Mouse (Mus musculus) left cerebral cortex, adult 9 months (tissue): ENCODE measurements around the gene Clmp.
"Not testable (repeated sequence)": the region's sequence is repeated elsewhere in the genome, so short reads cannot be mapped to it uniquely, and the experiment has no call there.

Experiments used
- DNase-seq, 2 experiments: peaks; one replicate each; pipeline ENCODE4 v3.0.0; 2022; ENCODE audit warnings: low spot score in 2 of 2

Clmp gene

DNA sequence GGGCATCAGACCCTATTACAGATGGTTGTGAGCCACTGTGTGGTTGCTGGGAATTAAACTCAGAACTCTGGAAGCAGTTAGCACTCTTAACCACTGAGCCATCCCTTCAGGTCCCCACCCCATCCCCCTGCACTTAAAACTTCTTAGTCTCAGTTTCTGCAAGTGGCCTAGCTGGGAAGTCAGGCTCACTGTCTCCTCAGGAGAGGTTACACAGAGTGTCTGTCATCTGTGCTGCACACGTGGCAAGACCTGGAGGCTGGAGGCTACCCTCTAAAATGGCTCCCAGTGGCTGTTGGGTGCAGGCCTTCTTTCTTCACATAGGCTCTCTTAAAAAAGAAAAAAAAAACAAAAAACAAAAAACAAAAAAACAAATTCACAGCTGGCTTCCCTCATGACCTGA lies 90.3 kb downstream of the Clmp start:
- DNase-seq = no peak

DNA sequence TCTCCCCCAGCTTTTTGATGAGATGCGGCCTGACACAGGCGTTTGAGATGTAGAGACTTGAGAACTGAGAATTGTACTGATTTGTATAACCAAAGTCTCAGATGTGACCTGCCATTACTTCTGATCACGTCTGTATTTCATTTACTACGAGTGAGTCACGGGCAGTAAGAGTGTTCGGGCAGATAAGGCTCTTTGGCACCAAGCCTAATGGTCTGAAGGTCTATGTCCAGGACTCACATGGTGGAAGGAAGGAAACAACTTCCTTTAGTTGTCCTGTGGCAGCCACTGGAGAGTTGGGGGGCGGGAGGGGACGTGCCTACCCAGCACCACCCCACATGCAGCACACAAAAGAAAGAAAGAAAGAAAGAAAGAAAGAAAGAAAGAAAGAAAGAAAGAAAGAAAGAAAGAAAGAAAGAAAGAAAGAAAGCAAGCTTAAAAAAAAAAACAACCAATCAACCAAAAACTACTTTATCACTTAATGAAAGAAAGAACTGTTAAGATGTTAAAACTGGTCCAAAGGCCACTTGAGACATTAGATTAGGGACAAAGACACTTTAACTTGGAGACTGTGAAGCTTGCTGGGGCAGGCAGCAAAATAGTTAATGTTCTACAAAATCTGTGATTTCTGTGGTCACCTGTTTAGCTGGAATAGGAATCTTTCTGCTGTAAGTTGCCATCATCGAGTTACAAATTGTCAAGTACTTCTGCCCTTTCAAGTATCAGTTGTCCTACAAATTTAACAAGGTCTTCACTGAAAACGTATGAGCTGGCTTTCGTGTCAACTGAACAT lies 90.9 kb downstream of the Clmp start:
- DNase-seq = no peak

DNA sequence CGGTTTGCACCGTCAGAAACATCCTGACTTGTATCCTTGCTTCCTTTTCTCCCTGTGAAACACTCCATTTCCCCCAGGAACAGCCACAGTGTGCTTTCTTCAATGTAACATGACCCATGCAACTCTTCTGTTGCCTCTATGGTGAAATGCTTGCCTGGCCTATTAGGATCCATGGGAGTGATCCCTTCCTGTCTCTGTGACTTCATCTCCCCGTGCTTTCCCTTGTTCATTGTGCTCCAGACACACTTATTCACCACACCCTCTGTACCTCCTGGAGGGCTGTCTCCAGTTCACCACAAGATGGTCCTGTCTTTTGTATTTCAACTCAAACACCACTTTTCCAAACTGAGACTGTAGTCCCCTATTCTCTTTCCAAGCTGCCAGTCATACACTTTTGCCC lies 94.3 kb downstream of the Clmp start:
- DNase-seq = no peak

DNA sequence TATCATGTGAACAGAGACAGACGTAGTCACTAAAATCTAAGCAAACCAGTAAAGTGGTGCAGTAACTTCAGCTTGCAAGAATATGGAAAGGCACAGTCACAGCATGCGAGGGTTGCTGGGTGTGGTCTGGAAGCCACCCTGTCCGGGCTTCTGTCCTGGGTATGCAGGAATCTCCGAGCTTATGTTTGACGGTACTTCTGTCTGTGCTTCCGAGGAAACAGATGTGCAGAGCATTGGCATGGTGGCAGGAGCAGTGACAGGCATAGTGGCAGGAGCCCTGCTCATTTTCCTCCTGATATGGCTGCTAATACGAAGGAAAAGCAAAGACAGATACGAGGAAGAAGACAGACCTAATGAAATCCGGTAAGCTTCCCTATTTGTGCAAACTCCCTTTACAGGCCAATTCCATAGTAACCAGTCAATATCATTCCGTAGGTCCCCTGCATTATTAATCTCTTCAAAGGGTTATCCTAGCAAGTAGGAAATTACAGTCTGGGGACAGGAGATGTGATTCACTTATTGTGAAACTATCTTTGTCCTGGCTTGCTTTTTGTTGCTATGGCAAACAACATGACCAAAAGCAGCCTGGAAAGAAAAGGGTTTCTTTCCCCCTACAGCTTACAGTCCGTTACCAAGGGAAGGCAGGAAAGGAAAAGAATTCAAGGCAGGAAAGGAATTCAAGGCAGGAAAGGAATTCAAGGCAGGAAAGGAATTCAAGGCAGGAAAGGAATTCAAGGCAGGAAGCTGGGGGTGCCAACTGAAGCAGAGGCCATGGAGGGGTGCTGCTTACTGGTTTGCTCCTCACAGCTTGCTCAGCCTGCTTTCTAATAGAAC lies 95.3 kb downstream of the Clmp start:
- DNase-seq = no peak

DNA sequence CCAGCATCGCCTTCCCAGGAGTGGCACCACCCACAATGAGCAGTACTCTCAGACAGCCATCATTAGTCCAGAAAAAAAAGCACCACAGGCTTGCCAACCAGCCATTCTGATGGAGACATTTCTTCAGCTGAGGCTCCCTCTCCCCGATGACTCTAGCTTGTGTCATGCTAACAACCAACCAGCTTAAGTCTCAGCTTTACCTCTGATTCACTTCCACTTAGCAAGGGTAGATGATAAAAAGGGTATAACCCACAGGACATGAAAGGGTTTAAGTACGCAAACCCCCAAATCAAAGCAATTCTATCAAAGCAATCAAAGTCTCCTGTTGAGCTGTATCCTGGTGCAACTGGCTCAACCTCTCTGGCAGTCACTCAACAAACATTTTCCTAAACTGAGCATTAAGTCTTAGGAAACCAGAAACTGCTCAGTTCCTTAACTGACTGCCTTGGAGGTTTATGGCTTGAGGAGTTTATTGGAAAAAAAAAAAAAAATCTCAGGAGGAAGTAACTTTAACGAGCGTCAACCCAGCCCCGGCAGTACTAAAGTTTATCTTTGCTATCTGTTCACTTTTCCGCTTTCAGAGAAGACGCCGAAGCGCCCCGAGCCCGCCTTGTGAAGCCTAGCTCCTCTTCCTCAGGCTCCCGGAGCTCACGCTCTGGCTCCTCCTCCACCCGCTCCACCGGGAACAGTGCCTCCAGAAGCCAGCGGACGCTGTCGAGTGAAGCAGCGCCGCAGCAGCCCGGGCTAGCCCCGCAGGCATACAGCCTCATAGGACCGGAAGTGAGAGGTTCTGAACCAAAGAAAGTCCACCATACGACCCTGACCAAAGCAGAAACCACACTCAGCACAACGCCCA lies 96.2 kb downstream of the Clmp start:
- no peak for DNase-seq

DNA sequence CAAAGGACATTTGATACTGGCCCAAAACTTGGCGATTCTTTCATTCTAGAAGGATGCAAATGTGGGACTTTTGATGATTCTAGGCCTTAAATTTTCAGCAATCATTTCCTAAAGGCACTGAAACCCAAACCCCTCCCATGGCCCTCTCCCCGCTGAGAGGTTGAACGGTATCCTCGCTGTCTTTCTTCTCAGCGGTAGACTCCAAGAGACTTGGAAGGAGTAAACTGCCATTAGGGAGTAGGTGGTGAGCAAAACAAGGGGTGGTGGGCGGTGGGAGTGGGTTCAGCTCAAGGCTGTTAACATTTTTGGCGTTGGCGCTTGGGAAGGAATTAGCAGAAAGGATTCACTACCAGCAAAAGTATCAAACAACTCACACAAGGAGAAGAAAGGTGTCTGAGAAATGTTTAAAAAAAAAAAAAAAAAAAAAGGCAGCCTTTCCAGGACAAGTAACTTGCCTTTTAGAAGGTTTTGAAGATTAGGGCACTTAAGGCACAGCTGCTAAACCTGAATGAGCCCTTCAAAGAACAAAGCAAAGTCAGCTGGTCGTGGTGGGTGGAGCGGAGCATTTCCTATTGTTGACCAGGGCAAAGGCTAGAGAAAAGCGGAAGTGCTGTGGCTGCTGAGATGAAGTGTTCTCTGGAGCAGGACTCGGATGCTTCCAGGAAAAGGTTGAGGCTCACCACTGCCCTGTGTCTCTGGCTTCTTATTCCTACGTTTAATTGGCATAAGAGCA lies 98.0 kb downstream of the Clmp start:
- DNase-seq = no peak

DNA sequence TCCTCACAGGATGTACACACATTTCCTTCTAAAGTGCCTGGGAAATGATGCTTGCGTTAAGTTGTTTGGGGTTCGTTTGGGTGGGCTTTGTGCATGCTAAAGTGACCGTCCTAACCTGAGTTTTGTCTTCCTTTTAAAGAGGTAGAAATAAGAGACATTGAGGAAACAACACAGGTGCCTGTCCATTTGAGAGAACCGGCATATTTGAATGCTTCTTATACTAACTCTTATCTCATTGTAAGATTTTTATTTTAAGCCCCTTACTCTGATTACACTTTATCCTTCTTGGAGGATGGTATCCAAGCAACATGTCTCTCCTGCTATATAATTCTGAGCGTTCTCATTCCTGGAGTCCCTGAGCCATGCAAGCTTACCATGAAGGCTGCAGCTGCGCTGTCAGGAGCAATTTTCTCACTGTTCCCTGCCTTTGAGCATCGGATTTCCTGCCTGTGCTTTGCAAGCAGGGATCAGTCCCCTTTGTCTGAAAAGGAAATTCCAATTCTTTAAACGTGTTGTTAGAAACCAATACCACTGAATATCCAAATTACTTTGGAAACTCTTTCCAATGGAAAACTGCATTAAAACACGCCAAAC lies 98.7 kb downstream of the Clmp start:
- no peak for DNase-seq

DNA sequence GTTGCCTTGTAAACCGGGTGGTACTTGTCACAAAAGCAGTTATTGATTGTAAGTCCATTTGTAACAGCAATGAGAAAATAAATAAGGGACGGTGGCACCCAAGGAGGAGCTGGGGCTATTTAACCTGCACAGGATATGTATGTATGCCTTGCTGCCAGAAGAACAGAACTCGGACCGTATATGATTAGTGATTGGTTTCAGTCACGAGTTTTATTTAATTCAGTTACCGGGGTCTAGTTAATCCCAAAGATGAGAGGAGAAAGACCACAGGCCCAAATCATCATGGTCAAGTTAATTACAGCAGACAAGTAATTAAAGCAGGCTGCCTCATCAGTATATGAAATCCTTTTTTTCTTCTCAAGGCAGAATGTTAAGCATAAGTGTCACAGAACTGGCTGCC lies 99.7 kb downstream of the Clmp start:
- DNase-seq = no peak

DNA sequence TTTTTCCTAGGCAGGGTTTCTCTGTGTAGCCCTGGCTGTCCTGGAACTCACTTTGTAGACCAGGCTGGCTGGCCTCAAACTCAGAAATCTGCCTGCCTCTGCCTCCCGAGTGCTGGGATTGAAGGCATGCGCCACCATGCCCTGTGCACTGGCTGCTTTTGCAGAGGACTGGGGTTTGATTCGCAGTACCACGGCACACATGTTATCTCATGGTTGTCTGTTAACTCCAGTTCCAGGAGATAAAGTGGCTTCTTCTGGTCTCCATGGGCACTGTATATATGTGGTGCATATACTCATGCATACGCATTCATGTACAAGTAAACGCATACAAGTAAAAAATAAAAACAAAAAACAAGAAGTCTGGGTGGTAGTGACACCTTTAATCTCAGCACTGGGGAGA lies 101.1 kb downstream of the Clmp start:
- DNase-seq = not testable (repeated sequence)

DNA sequence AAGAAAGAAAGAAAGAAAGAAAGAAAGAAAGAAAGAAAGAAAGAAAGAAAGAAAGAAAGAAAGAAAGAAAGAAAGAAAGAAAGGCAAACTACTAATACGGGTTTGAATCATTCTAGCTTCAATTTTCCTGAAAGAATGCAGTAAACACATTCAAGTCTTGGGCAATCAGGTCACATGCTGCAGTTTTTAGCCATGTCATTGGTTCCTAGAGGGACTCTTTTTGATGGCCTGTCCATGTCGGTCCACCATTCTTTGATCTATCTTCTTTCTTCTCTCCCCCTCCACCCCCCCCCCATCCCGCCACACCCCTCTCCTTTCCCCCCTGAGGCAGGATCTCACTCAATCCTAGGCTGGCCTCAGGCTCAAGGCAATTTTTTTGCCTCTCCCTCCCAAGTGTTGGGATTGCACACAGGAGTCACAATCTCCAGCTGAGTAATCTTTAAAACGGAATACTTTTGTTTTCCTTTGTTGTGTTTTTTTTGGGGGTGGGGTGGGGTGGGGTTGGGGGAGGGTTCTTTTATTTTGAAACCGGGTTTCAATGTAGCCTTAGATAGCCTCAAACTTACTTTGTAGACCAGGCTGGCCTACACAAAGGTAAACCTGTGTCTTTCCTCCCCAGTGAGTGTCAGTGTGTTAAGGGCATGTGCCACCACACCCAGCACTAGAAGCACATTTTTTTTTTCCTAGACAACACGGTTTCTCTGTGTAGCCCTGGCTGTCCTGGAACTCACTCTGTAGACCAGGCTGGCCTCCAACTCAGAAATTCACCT lies 106.3 kb downstream of the Clmp start:
- DNase-seq = no peak

DNA sequence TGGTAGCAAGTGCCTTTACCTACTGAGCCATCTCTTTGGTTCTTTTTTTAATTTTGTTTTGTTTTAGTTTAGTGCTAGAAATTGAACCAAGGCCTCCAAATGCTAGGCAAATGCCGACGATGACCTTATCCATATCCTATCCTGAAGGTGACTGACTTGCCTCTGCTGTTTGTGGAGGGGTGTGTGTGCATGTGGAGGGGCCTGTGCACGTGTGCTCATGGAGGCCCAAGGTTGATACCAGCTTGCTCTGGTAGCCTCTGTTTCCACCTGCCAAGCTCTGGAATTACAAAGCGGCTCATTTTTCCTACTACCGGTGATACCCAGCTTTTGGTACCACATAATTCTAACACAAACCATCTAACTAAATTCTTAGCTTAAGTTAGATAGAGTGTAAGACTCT lies 107.8 kb downstream of the Clmp start:
- DNase-seq = no peak

DNA sequence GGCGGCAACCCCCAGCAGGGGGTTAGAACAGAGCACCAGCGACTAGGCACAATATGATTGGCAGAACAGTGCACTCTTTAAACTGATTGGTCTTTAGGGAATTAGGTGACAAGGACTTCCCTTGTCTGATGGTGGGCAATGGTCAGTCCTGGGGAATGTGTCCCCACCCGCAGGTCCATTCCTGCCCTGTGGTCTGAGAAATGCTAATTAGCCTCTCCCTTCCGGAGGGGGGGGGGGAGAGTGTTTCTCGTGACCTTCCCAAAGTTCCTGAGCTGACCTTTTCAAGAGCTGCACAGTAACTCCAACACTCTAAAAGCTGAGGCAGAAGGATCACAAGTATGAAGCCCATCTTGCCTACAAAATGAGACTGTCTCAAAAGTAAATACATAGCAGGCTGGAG lies 108.5 kb downstream of the Clmp start:
- DNase-seq = no peak

DNA sequence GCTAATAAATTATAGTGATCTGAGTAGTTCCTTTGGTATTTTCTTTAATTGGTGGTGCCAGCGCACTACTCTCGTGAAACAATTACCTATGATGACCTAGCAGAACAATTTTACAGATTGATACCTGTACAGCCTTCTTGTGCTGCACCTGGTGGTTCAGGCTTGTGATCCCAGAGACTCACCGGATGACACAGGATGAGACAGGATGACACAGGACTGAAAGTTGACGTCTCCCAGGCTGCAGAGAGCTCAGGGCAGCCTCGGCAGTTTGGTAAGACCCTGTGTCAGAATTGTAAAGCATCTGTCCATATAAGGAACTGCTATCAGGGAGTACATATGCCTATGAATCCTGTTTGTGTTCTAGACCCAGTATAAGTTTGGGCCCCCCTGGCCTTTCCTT lies 109.2 kb downstream of the Clmp start:
- DNase-seq = no peak

DNA sequence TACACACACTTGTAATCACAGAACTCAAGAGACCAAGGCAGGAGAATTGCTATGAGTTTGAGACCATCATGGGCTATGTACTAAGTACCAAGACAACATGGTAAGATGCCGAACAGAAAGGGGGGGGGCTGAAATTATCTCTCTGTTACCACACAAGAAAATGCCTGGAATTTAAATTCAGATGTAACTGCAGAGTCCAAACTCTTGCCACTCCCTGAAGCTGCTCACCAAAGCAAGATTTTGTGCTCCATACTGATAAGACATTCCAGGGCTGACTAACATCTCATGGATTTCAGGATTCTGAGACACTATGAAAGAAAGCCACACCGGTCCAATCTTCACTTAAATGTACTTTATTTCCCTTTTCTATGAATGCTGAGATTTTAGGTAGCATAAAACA lies 109.8 kb downstream of the Clmp start:
- DNase-seq = no peak

DNA sequence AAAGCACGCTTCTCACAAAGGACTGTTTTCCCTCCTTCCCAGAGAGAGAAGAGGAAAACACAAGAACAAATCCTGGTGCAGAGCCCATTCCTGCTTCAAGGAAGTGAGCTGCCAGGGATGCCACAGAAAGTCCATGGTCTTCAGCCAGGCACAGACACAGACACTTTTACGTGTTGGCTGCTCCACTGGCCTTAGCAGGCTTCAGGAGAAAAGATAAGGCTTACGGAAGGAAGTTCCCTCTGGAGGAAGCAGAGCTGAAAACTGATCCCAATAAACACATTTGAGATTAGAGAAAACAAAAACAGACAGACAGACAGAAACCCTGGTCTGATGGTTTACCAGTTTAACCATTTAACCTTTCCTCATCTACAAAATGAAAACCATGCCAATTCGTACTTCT lies 110.3 kb downstream of the Clmp start:
- no peak for DNase-seq

DNA sequence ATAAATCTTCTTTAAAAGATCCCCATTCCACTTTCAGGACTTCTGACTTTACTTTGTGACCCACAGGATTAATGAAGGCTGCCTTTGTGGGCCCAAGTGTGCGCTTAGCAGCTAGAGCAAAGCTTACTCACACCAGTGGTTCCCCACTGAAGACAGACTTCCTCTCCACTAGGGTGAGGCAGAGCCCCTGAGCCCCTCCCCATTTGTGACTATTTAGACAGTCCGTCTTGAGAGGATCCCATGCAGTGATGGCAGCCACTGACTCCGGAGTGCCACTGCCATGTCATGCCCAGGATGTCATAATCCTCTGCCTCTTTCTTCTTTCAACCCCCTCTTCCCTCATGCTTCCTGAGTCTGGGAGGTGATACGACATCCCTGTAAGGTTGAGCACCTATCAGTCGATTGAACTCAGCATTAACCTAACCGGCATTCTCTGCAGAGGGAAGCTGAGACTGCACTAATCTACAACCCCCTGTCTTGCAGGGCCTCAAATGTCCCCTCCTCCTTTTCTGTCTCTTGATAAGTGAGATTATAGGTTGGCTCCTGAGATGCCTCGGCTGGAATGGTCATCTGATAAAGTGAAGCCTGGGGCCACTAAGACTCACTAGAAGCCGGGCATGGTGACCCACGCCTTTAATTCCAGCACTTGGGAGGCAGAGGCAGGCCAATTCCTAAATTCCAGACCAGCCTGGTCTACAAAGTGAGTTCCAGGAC lies 112.6 kb downstream of the Clmp start:
- DNase-seq = no peak

DNA sequence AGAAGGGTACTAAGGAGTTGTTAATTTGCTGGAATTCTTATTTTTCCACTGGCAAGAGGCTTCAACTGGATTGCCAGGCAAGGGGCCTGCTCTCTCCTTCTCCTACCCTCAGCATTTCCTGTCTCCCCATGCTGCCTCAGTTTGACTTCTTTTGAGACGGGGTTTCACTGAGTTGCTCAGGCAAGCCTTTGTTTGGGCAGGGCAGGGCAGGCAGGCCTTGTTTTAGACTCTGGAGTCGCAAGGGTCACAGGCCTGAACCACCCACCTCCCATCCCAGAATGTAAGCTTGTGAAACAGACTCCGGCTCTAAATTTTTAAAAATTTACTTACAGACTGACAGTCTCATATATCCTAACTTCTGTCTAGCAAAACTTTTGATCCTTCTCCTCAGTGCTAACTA lies 113.3 kb downstream of the Clmp start:
- DNase-seq = no peak

DNA sequence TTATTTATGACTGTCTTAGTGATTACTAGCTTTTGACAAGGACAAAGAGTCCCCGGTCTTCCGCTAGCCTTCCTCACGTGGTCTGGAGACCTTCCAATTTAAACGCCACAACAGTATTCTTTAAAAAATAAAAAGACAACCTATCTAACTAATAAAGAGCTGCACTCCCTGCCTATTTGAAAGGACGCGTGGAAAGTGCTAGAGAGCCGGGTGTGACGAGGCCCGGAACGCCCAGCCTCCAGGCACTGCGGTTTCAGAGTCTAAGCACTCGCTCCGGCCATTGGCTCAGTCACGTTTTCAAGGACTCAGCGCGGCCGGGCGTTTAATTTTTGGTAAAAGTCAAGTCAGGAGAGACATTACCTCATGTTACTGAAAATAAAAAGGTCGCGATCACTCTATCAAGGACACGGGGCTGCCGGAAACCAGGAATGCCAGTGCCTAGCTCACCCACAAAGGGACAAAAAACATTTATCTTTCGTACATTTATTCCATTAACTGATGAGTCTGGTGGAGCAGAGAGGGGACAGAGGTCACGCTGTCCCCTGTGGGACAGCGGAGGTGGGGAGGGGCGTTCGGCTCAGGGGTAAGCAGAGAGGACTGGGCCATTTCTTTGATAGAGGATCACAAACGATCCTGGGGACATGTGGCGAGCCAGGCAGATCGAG lies 114.2 kb downstream of the Clmp start:
- peak in 1 of 2 experiments; percentile 66 for DNase-seq
